Mouse (Mus musculus) forebrain, embryonic 12.5 days (tissue): ENCODE data around the gene Oaz2. TPM values are rescaled to one million over a fixed set of nuclear protein-coding genes. Genes with fewer than 3 reads are reported as not detected.

Experiments
- ATAC-seq: fragments of 200-750 bp; cut with Nextera tagmentation; 2 replicates; pipeline ENCODE4 v1.8.0; 2017; ENCODE audit warnings: moderate TSS enrichment; ENCODE audit not compliant: low FRiP score
- H3K27ac ChIP-seq: fragments of 300-500 bp; sonication (generic); 2 replicates; pipeline ENCODE4 v1.5.1; 2016; ENCODE audit warnings: mild to moderate bottlenecking
- H3K27me3 ChIP-seq: fragments of 300-500 bp; sonication (generic); 2 replicates; pipeline ENCODE4 v1.6.1; 2016; ENCODE audit warnings: mild to moderate bottlenecking
- H3K36me3 ChIP-seq: fragments of 300-500 bp; sonication (generic); replicated peaks from 2 replicates; pipeline ENCODE4 v1.6.1; 2016; ENCODE audit warnings: mild to moderate bottlenecking
- H3K4me1 ChIP-seq: fragments of 300-500 bp; sonication (generic); 2 replicates; pipeline ENCODE4 v1.6.1; 2016
- H3K4me2 ChIP-seq: fragments of 300-500 bp; sonication (generic); 2 replicates; pipeline ENCODE4 v1.6.1; 2016; ENCODE audit warnings: mild to moderate bottlenecking, moderate library complexity
- H3K4me3 ChIP-seq: fragments of 300-500 bp; sonication (generic); replicated peaks from 2 replicates; pipeline ENCODE4 v1.5.1; 2016; ENCODE audit warnings: mild to moderate bottlenecking
- H3K9ac ChIP-seq: fragments of 300-500 bp; sonication (generic); 2 replicates; pipeline ENCODE4 v1.6.1; 2016; ENCODE audit warnings: mild to moderate bottlenecking
- H3K9me3 ChIP-seq: fragments of 300-500 bp; sonication (generic); 2 replicates; pipeline ENCODE4 v1.6.1; 2016
- WGBS: fragments of 180-500 bp; shearing (Covaris S2); methylation state at CpG from one replicate; pipeline ENCODE4 v1.1.7; 2016; 5-methylcytosine and 5-hydroxymethylcytosine counted together
- polyA plus RNA-seq: library from polyadenylated mRNA; unstranded; fragments of >200 nt; fragmentation: Nextera tagmentation; extraction: Ambion mirVana; gene quantifications from 2 replicates; pipeline ENCODE4 v1.2.1, GENCODE M21; 2016

Gene Oaz2
- polyA plus RNA-seq, 1 experiment from 2014 or later, result 249 TPM

DNA sequence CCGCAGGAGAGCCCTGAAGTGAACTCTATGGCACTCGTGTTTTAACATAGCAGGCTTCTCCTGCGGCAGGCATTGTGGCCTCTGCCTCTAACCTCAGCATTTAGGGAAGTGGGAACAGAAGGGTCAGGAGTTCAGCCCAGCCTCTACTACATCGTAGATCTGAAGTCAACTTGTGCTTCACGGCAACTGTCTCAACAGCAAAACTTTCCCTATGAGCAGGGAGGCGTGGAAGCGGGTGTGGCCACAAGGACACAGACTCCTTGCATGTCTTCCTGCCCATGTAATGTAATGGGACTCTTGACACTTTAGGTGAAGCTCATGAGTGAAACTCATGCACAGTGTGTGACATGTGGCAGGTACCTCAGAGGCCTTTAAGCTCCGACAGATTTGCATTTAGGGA is 12.3 kb upstream of the Oaz2 start:
- WGBS, result 92% methylated on average over 8 of the region's 8 CpGs
- Histone ChIP-seq H3K9ac (no peak overlapping the region), H3K36me3 (no peaks in the 10 kb centered on the region), H3K27me3 (no peaks in the 10 kb centered on the region), H3K4me2 (no peak overlapping the region), H3K9me3 (no peaks in the 10 kb centered on the region), H3K4me3 (no peak overlapping the region), H3K4me1 (no peaks in the 10 kb centered on the region), H3K27ac (no peak overlapping the region)
- no peak for ATAC-seq

DNA sequence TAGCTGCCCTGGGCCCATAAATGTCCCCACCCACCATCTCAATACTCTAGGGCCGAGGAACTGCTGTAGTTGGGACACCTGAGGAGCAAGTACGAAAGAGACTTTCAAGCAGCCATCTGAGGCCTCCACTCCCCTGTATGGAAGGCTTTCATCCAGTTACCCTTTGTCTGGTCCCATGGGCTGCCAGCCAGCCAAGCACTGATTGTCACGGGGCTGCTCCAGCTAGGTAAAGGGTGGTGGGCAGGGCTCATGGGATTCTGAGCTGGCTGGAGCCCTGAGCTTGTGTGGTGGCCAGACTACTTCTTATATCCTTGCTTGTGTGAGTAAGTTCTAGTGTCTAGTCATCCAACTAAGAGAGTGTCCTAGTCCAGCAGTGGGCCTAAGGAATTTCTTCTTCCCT is 10.6 kb upstream of the Oaz2 start:
- Histone ChIP-seq H3K27me3 (no peaks in the 10 kb centered on the region), H3K4me2 (no peak overlapping the region), H3K4me3 (no peak overlapping the region), H3K36me3 (no peaks in the 10 kb centered on the region), H3K27ac (no peak overlapping the region), H3K9ac (no peak overlapping the region), H3K4me1 (no peaks in the 10 kb centered on the region), H3K9me3 (no peaks in the 10 kb centered on the region)
- ATAC-seq, result no peak
- 83% methylated on average over 3 of the region's 3 CpGs for WGBS

DNA sequence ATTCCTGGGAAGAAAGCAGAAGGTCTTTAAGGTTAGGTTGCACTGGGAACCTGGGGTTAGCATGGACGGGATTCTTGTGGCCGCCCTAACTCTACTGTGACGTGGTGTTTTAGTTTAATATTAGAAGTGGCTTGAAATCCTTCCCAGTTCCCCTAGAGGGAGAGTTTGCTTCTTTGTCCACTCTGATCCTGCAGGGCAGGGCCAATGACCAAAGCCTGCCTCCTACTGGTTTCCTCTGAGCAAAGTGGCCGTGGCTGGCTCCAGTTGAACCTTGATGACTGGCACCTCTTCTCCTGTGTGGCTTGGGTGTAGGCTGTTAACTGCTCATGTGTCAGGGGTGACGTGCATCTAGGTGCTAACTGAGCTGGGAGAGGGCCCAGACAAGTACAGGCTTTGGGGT is 6.8 kb upstream of the Oaz2 start:
- H3K4me3 ChIP-seq, result no peak overlapping the region
- H3K27ac ChIP-seq, result no peak overlapping the region
- H3K4me1 ChIP-seq, result no peaks in the 10 kb centered on the region
- H3K9ac ChIP-seq, result no peak overlapping the region
- WGBS, result 65% methylated on average over 5 of the region's 5 CpGs
- no peak for ATAC-seq
- no peaks in the 10 kb centered on the region for H3K27me3 ChIP-seq
- no peaks in the 10 kb centered on the region for H3K9me3 ChIP-seq
- no peaks in the 10 kb centered on the region for H3K36me3 ChIP-seq
- H3K4me2 ChIP-seq, result no peak overlapping the region

DNA sequence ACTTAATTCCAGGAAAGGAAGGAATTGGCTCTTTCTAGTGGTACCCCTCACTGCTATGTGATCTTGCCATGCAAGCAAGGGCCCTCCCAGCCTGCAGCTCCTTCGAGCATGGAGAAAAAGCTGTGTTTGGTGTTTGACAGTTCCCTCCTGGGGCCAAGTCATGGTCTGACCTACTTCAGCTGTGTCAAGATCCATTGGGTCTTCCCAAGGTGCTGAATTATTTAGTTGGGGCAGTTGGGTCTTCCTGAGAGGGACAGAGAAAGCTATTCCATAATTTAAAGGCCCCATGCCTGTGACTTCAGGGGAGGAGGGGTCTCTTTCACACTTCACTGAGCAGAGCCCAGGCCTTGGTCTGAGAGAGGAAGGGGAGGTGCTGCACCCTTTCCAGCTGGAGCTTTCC is 6.3 kb upstream of the Oaz2 start:
- Histone ChIP-seq H3K36me3 (no peaks in the 10 kb centered on the region), H3K4me2 (no peak overlapping the region), H3K27me3 (no peaks in the 10 kb centered on the region), H3K4me1 (no peaks in the 10 kb centered on the region), H3K27ac (no peak overlapping the region), H3K9ac (no peak overlapping the region), H3K4me3 (no peak overlapping the region), H3K9me3 (no peaks in the 10 kb centered on the region)
- ATAC-seq, result no peak
- 58% methylated on average over 1 of the region's 1 CpGs for WGBS

DNA sequence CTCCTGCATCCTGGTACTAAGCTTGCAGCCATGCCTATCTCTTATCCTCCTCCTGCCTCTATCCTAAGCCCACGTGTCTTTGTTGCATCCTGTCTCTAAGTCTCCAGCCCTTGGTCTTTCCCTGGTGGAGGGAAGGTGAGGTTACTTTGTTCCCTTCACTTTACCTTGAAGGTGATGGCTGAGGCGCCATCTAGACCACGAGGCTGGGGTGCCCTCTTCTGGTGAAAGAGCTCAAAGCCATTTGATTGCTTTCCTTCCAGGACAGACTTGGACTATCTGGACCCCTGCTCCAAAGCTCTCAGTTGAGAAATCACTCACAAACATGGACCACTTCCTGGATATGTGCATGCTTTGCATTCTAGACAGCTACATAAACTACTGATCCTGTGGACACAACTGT is 3.6 kb upstream of the Oaz2 start:
- 0 out of 2 replicates have a peak, but pooled peaks have one; percentile 36 for ATAC-seq

DNA sequence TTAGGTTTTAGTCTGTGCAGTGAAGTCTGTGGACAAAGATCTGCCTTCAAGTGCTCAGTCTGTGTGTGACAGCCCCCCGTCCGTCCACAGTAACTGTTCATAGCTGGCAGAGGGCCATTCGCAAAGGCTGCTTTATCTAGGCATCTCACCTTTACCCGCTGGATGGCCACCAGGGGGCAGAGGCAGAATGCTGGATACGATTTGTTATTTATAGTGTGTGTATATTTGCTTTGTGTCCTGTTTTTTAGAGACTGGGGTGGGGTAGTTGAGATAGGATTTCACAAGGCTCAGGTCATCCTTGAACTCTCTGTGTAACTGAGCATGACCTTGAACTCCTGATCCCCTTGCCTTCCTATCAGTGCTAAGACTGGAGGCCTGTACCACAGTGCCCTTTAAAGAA is 1.8 kb upstream of the Oaz2 start:
- H3K4me1 ChIP-seq, result no peaks in the 10 kb centered on the region
- H3K27ac ChIP-seq, result no peak overlapping the region
- WGBS, result 20% methylated on average over 5 of the region's 5 CpGs
- H3K27me3 ChIP-seq, result no peaks in the 10 kb centered on the region
- no peaks in the 10 kb centered on the region for H3K9me3 ChIP-seq
- no peak overlapping the region for H3K9ac ChIP-seq
- no peaks in the 10 kb centered on the region for H3K36me3 ChIP-seq
- H3K4me3 ChIP-seq, result no peak overlapping the region
- ATAC-seq, result peak; percentile 46; the same call in 1 of the 2 replicates
- no peak overlapping the region for H3K4me2 ChIP-seq

More for the DNA sequence above, 3.6 kb upstream of the Oaz2 start:
- no peaks in the 10 kb centered on the region for H3K27me3 ChIP-seq
- H3K4me2 ChIP-seq, result no peak overlapping the region
- no peaks in the 10 kb centered on the region for H3K9me3 ChIP-seq
- no peak overlapping the region for H3K27ac ChIP-seq
- 0% methylated on average over 3 of the region's 3 CpGs for WGBS
- no peak overlapping the region for H3K4me3 ChIP-seq
- H3K9ac ChIP-seq, result no peak overlapping the region
- no peaks in the 10 kb centered on the region for H3K4me1 ChIP-seq
- no peaks in the 10 kb centered on the region for H3K36me3 ChIP-seq

DNA sequence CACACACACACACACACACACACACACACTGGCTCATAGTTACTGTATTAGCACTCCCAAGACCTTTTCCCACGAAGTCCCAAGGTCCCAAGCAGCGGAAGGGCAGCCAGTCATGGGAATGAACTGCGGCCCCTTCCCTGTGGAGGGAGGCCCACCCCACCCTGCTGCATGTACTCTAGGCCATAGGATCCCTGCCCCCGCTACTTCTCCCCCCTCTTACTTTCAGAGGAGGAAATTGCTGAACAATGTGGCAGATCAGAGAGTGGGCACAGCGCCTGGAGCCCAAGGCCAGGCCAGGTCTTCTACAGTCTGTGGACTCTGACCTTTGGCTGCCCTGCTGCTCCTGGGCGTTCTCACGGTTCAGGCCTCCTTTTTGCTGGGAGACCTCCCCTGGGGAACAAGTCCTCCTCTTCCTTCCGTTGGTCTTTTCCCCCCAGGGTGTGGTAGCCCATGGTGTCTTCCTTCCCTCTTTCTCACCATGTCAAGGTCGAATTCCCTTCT is 3.7 kb downstream of the Oaz2 start:
- Histone ChIP-seq H3K27ac (no peak overlapping the region), H3K4me1 (peaks cover 7% of the 10 kb centered on the region; the same call in 1 of the 2 replicates), H3K4me2 (no peak overlapping the region), H3K36me3 (no peaks in the 10 kb centered on the region), H3K9me3 (no peaks in the 10 kb centered on the region), H3K4me3 (no peak overlapping the region), H3K9ac (no peak overlapping the region), H3K27me3 (no peaks in the 10 kb centered on the region)
- no peak for ATAC-seq
- WGBS, result 58% methylated on average over 9 of the region's 9 CpGs

DNA sequence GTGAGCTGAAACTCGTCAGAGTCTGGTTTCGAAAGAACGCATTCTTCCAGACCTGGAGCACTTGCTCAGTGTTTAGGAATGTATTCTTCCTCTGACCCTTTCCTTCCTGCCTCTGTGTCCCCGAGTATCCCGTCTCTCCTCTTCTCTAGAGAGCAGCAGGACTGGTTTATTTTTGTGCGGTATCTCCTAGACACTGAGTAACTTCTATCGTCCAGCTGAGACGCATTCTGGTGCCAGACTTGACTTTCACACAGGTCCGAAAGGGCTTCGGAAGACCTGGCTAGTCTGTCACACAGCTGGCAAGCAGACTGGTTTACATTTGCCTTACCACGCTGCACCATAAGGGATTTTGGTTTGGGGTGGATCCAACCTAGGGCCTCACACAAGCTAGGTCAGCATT is 5.2 kb downstream of the Oaz2 start:
- Histone ChIP-seq H3K27ac (no peak overlapping the region), H3K36me3 (no peaks in the 10 kb centered on the region), H3K27me3 (no peaks in the 10 kb centered on the region), H3K4me3 (no peak overlapping the region), H3K9me3 (no peaks in the 10 kb centered on the region), H3K4me2 (no peak overlapping the region), H3K4me1 (peaks cover 17% of the 10 kb centered on the region), H3K9ac (no peak overlapping the region)
- 77% methylated on average over 11 of the region's 11 CpGs for WGBS
- ATAC-seq, result no peak

DNA sequence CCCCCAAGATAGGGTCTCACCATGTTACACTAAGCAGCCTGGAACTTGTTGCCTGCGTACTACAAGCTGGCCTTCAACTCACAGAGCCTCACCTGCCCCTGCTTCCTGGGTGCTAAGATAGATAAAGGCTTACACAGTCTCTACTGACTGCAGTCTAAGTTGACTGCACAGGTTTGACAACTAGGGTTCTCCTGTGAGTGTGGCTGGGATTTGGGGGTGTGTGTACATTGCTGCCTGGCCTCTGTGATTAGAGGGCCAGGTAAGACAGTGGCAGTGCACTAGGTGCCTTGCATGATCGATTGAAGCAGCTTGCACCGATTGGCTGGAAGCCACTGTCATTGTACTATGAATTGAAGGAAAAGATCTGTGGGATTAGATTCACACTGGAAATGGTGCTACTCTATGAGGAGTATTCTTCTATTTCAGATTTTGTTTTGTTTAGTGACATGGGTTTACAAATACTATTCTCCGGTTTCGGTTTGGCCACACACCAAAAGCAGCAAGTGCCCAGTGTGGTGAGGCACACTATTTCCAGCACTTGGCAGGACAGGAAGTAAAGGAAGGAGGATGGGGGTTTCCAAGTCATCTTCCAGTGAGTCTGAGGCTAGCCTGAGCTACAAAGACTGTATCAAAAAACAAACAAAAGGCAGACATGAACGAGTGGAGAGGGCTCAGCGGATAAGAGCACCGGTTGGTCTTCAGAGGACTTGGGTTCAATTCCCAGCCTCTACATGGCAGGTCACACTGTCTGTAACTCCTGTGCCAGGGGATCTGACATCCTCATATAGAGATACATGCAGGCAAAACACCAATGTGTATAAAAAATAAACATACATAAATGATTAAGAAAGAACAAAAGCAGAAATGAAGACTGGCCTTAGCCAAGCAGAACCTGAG is 7.9 kb downstream of the Oaz2 start:
- Histone ChIP-seq H3K27ac (peak overlapping the region; percentile 63; the same call in 1 of the 2 replicates), H3K4me2 (peak overlapping the region; percentile 84), H3K36me3 (peaks cover 4% of the 10 kb centered on the region; the same call in 1 of the 2 replicates), H3K4me3 (peak overlapping the region; percentile 80), H3K4me1 (peaks cover 43% of the 10 kb centered on the region), H3K9me3 (no peaks in the 10 kb centered on the region), H3K27me3 (no peaks in the 10 kb centered on the region), H3K9ac (peak overlapping the region; percentile 91)
- peak; percentile 69; the same call in 1 of the 2 replicates for ATAC-seq
- 59% methylated on average over 8 of the region's 8 CpGs for WGBS

DNA sequence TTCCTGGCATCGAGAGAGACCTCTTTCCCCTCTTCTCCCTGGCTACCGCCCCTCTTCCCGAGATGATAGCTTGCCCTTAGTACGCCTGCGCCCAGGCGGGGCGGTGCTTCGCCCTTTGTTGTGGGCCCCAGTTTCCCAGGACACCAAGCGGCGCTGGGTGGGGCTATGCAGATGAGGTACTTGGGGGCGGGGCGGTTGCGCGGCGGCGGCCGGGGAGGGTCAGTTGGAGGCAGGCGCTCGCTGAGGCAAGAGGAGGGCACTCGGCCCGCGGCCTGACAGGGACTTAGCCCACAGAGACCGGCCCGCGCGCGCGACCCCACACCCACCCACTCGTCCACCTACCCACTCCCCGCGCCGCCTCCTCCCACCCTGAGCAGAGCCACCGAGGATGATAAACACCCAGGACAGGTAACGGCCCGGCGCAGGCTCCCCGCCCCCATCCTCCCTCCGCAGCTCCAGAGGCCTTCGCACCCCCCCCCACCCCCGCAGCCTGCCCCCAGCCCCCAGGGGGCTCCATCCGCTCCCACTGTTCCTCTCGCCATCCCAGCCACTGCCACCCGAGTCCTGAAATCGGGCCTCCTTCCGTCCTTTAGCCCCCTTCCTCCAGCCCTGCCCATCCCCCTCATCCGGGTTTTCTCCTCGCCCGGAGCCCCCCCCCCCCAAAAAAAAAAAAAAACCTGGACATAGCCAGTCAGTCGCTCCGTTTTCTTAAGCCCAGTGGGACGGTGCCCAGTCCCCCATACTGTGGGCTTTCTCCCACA is 8.7 kb downstream of the Oaz2 start:
- Histone ChIP-seq H3K36me3 (peaks cover 5% of the 10 kb centered on the region; the same call in 1 of the 2 replicates), H3K27ac (peak overlapping the region; percentile 65), H3K9ac (peak overlapping the region; percentile 91), H3K4me1 (peaks cover 49% of the 10 kb centered on the region), H3K9me3 (no peaks in the 10 kb centered on the region), H3K4me3 (peak overlapping the region; percentile 80), H3K4me2 (peak overlapping the region; percentile 84), H3K27me3 (no peaks in the 10 kb centered on the region)
- WGBS, result 0% methylated on average over 39 of the region's 51 CpGs
- peak; percentile 99 for ATAC-seq

DNA sequence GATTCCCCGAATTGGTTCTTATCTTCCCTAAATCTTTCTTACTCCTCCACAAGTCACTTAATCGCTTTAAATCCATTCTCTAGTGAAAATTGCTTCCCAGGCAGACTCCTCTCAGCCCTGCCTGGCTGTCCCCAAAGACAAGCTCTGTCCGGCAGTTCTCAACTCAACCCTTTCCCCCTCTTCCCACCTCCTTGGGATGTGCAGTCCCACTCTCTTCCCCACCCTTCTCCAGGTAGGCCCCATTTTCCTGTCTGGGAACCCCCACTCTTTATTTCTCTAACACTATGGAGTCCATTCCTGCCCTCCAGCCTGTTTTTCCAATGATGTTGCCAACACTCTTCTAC is 9.3 kb downstream of the Oaz2 start:
- no peaks in the 10 kb centered on the region for H3K9me3 ChIP-seq
- H3K27me3 ChIP-seq, result no peaks in the 10 kb centered on the region
- peaks cover 52% of the 10 kb centered on the region for H3K4me1 ChIP-seq
- H3K4me2 ChIP-seq, result peak overlapping the region; percentile 84
- peaks cover 5% of the 10 kb centered on the region; the same call in 1 of the 2 replicates for H3K36me3 ChIP-seq
- H3K9ac ChIP-seq, result peak overlapping the region; percentile 91
- peak; percentile 16; the same call in 1 of the 2 replicates for ATAC-seq
- 1% methylated on average over 3 of the region's 3 CpGs for WGBS
- peak overlapping the region; percentile 80 for H3K4me3 ChIP-seq
- peak overlapping the region; percentile 65; the same call in 1 of the 2 replicates for H3K27ac ChIP-seq

DNA sequence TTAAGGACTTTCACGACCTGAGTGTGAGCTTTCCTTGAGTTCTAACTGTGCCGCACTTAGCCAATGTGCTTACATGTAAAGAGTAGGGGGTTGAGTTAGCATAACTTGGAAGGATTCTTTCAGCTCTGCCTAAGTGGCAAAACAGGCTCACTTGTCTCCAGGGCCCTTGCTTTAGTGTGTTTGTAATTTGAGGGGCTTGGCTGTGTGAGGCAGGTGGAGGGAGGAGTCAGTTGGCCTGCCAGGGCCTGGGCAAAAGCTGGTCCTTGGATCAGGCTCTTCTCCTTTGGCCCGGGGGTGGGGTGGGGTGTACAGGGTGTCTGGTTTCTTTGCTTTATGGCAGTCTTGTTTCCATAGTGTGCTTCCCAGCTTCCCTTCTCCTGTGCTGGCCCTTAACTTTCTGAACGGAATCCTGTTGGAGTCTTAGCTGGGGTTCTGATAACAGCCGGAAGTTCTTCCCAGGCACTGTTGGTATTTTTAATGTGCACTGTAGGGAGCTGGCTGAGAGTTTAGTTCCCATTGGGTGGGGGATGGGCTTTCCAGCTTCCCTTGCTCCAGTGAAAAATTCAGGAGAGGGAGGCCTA is 11.5 kb downstream of the Oaz2 start:
- no peaks in the 10 kb centered on the region for H3K9me3 ChIP-seq
- peak overlapping the region; percentile 27 for H3K4me3 ChIP-seq
- peaks cover 61% of the 10 kb centered on the region for H3K4me1 ChIP-seq
- H3K4me2 ChIP-seq, result peak overlapping the region; percentile 84
- H3K36me3 ChIP-seq, result peaks cover 5% of the 10 kb centered on the region; the same call in 1 of the 2 replicates
- H3K9ac ChIP-seq, result peak overlapping the region; percentile 36
- H3K27ac ChIP-seq, result peak overlapping the region; percentile 65; the same call in 1 of the 2 replicates
- ATAC-seq, result no peak
- no peaks in the 10 kb centered on the region for H3K27me3 ChIP-seq
- WGBS, result 30% methylated on average over 5 of the region's 5 CpGs
